Mouse (Mus musculus) embryonic fibroblast, embryonic 13.5 days (primary cell): ENCODE data around the gene Osgepl1.

Source experiments
- CTCF ChIP-seq: IDR thresholded peaks from 2 replicates; pipeline ENCODE4 v1.5.1; 2011; ENCODE audit warnings: mild to moderate bottlenecking, control low read depth, low read length, moderate library complexity, borderline replicate concordance; ENCODE audit not compliant: insufficient read depth
- POLR2A ChIP-seq: IDR thresholded peaks from 2 replicates; pipeline ENCODE4 v1.6.1; 2011; ENCODE audit warnings: low read depth, mild to moderate bottlenecking, control low read depth, low read length, moderate library complexity

DNA sequence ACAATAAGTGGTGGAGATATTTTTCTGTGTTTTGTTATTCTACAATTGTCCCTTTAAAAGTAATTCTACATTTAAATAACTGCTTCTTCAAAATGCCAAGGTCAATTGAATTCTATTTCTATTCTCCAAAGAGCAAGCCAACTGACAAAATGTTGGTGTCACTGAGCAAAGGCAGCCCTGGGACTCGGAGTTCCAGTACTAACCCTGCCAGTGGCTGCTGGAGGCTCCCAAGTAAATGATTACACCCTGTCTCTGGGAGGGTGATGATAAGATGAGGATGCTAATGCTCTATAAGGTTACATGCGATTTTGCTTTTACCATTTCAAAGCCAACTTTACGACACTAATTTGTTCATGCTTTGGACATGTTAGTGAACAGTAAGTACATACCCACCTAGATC lies 43.5 kb upstream of the Osgepl1 start:
- TF ChIP-seq CTCF (no peak), POLR2A (no peak)
